Mouse (Mus musculus) B cell, adult 67 days (primary cell): ENCODE data around the gene Gm10638. TPM values are rescaled to one million over a fixed set of nuclear protein-coding genes. Genes with fewer than 3 reads are reported as not detected.

Source experiments
- total RNA-seq, 2 experiments: library from RNA; stranded (reverse); gene quantifications; 4 replicates each; pipeline ENCODE4 v1.2.4; 2023

The Gm10638 gene
- total RNA-seq, result 1 to 10 TPM in 1 of 2 experiments, under 1 TPM in 1; 0.65 to 1.0 TPM

DNA sequence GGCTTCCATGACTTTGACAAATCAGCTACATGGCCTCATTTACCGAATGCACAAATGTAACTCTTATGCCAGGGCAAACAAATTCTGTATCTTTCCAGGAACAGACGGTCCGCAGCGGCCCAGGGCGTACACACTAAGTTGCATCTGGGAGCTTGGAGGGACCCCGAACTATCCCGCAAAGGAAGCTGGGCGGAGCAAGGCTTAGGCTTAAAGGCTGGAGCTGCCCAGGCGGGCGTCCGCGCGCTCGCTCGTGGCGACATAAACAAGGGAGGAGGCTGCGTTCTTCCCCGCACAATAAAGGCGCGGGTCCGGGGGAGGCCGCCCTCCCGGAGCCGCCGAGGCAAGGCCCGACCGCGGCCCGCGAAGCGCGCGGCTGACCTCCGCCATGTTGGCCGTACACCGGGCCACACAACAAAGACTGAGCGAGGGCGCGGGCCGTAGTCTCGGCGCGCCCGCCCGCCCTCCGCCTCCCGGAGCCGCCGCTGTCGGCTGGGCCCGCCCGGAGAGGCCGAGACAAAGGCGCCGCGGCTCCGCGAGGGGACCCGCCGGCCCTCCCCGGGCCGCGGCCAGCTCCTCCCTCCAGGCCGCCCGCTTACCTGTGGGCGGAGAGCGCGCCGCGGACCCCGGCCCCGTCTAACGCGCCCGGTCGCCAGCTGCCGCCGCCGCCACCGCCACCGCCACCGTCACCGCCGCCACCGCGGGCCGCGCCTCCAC is at the start of gene Gm10638, which contains the start of gene Siah1a:
TSS of gene Gm10638 (plus strand) at position 479 of the 714 bp plus-strand sequence.
TSS of gene Siah1a (minus strand) at position 714 of the 714 bp plus-strand sequence.

Other genes starting within 250 kb of the Gm10638 start
- gene Abcc12, start 165.0 kb upstream of the Gm10638 start, total RNA-seq, result not detected
- gene Lonp2, start 121.7 kb upstream of the Gm10638 start, total RNA-seq, result 10 to 100 TPM; 63.2 to 65.3 TPM
- gene Siah1a, start 235 bp downstream of the Gm10638 start, total RNA-seq, result 10 to 100 TPM; 23.4 TPM
- gene N4bp1, start 139.6 kb downstream of the Gm10638 start, total RNA-seq, result 10 to 100 TPM; 25.9 to 28.1 TPM